7 mouse cellular contexts compared by ENCODE assay signal in genomic region chr7:142968809-142969511, GRCm38 (mm10). TPM values are rescaled to one million over a fixed set of nuclear protein-coding genes. Genes with fewer than 3 reads are reported as not detected.
DNase-seq lines count a peak whose midpoint lies in the region; ATAC-seq lines count a peak whose summit lies in the region.

Ascl2 (minus strand) TSS chr7:142969264.

- H3K27ac ChIP-seq in embryonic facial prominence, embryonic 10.5 days (replicated peaks) = no peak within 1 kb of the TSS
- H3K27ac ChIP-seq in hindbrain, embryonic 11.5 days (ENCODE audit: low read depth, low read length) = no peak within 1 kb of the TSS
- no peak within 1 kb of the TSS for H3K27ac ChIP-seq in liver, embryonic 13.5 days
- no peak within 1 kb of the TSS for H3K27ac ChIP-seq in neural tube, embryonic 12.5 days

- no peak within 1 kb of the TSS for H3K9ac ChIP-seq in hindbrain, embryonic 11.5 days (ENCODE audit: low read depth, low read length)
- H3K9ac ChIP-seq in liver, embryonic 13.5 days = peak within 1 kb of the TSS; percentile 9; the same call in 1 of the 2 replicates
- H3K9ac ChIP-seq in neural tube, embryonic 12.5 days = peak within 1 kb of the TSS; percentile 17

- WGBS in embryonic facial prominence, embryonic 10.5 days = 2% methylated on average over 51 of the region's 51 CpGs
- WGBS in hindbrain, embryonic 11.5 days = 1% methylated on average over 51 of the region's 51 CpGs
- WGBS in liver, embryonic 13.5 days (ENCODE audit: insufficient replicate concordance) = 2% methylated on average over 51 of the region's 51 CpGs
- 2% methylated on average over 51 of the region's 51 CpGs for WGBS in neural tube, embryonic 12.5 days

- H3K27me3 ChIP-seq in embryonic facial prominence, embryonic 10.5 days (replicated peaks; ENCODE audit: low read depth, poor library complexity, severe bottlenecking) = peaks cover 86% of the 10 kb centered on the region
- peaks cover 64% of the 10 kb centered on the region for H3K27me3 ChIP-seq in hindbrain, embryonic 11.5 days (ENCODE audit: control insufficient read depth, insufficient read depth, low read length)
- peaks cover 87% of the 10 kb centered on the region for H3K27me3 ChIP-seq in liver, embryonic 13.5 days
- H3K27me3 ChIP-seq in neural tube, embryonic 12.5 days (replicated peaks) = peaks cover 82% of the 10 kb centered on the region

- H3K9me3 ChIP-seq in embryonic facial prominence, embryonic 10.5 days = no peaks in the 10 kb centered on the region
- no peaks in the 10 kb centered on the region for H3K9me3 ChIP-seq in hindbrain, embryonic 11.5 days (ENCODE audit: control insufficient read depth, low read length)
- H3K9me3 ChIP-seq in liver, embryonic 13.5 days (replicated peaks) = no peaks in the 10 kb centered on the region
- H3K9me3 ChIP-seq in neural tube, embryonic 12.5 days = no peaks in the 10 kb centered on the region

- H3K4me2 ChIP-seq in hindbrain, embryonic 11.5 days (replicated peaks; ENCODE audit: low read depth, low read length) = peak within 1 kb of the TSS; percentile 52
- peak within 1 kb of the TSS; percentile 68 for H3K4me2 ChIP-seq in liver, embryonic 13.5 days
- H3K4me2 ChIP-seq in neural tube, embryonic 12.5 days (replicated peaks) = peak within 1 kb of the TSS; percentile 95

- peak; percentile 62 for ATAC-seq in hindbrain, embryonic 11.5 days (ENCODE audit: low FRiP score)
- 0 out of 2 replicates have a peak, but pooled peaks have one; percentile 9 for ATAC-seq in liver, embryonic 13.5 days (ENCODE audit: low read depth)
- peak; percentile 35; the same call in 1 of the 2 replicates for ATAC-seq in neural tube, embryonic 12.5 days (ENCODE audit: low FRiP score, low read depth)

- peak within 1 kb of the TSS; percentile 58 for H3K4me3 ChIP-seq in embryonic facial prominence, embryonic 10.5 days
- H3K4me3 ChIP-seq in hindbrain, embryonic 11.5 days (ENCODE audit: low read depth, low read length) = peak within 1 kb of the TSS; percentile 29
- peak within 1 kb of the TSS; percentile 45 for H3K4me3 ChIP-seq in liver, embryonic 13.5 days (replicated peaks)
- peak within 1 kb of the TSS; percentile 42 for H3K4me3 ChIP-seq in neural tube, embryonic 12.5 days

- H3K36me3 ChIP-seq in embryonic facial prominence, embryonic 10.5 days (replicated peaks) = no peaks in the 10 kb centered on the region
- H3K36me3 ChIP-seq in hindbrain, embryonic 11.5 days (ENCODE audit: control insufficient read depth, insufficient read depth, low read length) = no peaks in the 10 kb centered on the region
- no peaks in the 10 kb centered on the region for H3K36me3 ChIP-seq in liver, embryonic 13.5 days
- H3K36me3 ChIP-seq in neural tube, embryonic 12.5 days = no peaks in the 10 kb centered on the region

- peaks cover 26% of the 10 kb centered on the region for H3K4me1 ChIP-seq in embryonic facial prominence, embryonic 10.5 days
- peaks cover 10% of the 10 kb centered on the region; the same call in 1 of the 2 replicates for H3K4me1 ChIP-seq in hindbrain, embryonic 11.5 days (replicated peaks; ENCODE audit: control insufficient read depth, insufficient read depth, low read length)
- H3K4me1 ChIP-seq in liver, embryonic 13.5 days (replicated peaks) = peaks cover 25% of the 10 kb centered on the region
- peaks cover 23% of the 10 kb centered on the region for H3K4me1 ChIP-seq in neural tube, embryonic 12.5 days

- DNase-seq in thymus, postnatal 14 days = peak; percentile 9
- no peak for DNase-seq in thymus, adult 18-20 months
- peak; percentile 69 for DNase-seq in embryonic facial prominence, embryonic 10.5 days (ENCODE audit: low spot score)
- peak; percentile 57 for DNase-seq in hindbrain, embryonic 11.5 days (ENCODE audit: low spot score)
- no peak for DNase-seq in liver, embryonic 13.5 days
- DNase-seq in layer of hippocampus, adult 9-10 months (ENCODE audit: low spot score) = no peak

RNA-seq across cellular contexts. Expression of gene Ascl2, which starts in this region (rescaled TPM):
- 0.25 and 0.52 TPM in 2 replicates for polyA plus RNA-seq in embryonic facial prominence, embryonic 10.5 days (2016; fragmentation: Nextera tagmentation; extraction: Ambion mirVana)
- 0.27 and 0.34 TPM in 2 replicates for polyA plus RNA-seq in hindbrain, embryonic 11.5 days (2014; fragmentation: Nextera tagmentation; extraction: Ambion mirVana)
- 0.83 and 0.85 TPM in 2 replicates for polyA plus RNA-seq in liver, embryonic 13.5 days (2015; fragmentation: Nextera tagmentation; extraction: Ambion mirVana)
- 0.15 and 0.66 TPM in 2 replicates for polyA plus RNA-seq in neural tube, embryonic 12.5 days (2016; fragmentation: Nextera tagmentation; extraction: Ambion mirVana)

Comparison
In these comparisons a context has a peak if more than half of its experiments do, and no peak if none do; other contexts are left out.
1. Peak in DNase-seq and H3K4me3 ChIP-seq in embryonic facial prominence, embryonic 10.5 days; RNA of the gene not detected or under 1 TPM.
2. Peak in DNase-seq, ATAC-seq, H3K4me3 ChIP-seq and H3K4me2 ChIP-seq in hindbrain, embryonic 11.5 days; RNA of the gene not detected or under 1 TPM.
3. Peak in ATAC-seq, H3K4me3 ChIP-seq, H3K9ac ChIP-seq and H3K4me2 ChIP-seq in liver, embryonic 13.5 days; RNA of the gene not detected or under 1 TPM.
4. Peak in ATAC-seq, H3K4me3 ChIP-seq, H3K9ac ChIP-seq and H3K4me2 ChIP-seq in neural tube, embryonic 12.5 days; RNA of the gene not detected or under 1 TPM.
5. ATAC-seq: peak in every context shown above with its lines; median percentile 62 in hindbrain, embryonic 11.5 days; 35 in neural tube, embryonic 12.5 days; 9 in liver, embryonic 13.5 days.